Mouse (Mus musculus): ENCODE results near the gene Vps11.

DNA sequence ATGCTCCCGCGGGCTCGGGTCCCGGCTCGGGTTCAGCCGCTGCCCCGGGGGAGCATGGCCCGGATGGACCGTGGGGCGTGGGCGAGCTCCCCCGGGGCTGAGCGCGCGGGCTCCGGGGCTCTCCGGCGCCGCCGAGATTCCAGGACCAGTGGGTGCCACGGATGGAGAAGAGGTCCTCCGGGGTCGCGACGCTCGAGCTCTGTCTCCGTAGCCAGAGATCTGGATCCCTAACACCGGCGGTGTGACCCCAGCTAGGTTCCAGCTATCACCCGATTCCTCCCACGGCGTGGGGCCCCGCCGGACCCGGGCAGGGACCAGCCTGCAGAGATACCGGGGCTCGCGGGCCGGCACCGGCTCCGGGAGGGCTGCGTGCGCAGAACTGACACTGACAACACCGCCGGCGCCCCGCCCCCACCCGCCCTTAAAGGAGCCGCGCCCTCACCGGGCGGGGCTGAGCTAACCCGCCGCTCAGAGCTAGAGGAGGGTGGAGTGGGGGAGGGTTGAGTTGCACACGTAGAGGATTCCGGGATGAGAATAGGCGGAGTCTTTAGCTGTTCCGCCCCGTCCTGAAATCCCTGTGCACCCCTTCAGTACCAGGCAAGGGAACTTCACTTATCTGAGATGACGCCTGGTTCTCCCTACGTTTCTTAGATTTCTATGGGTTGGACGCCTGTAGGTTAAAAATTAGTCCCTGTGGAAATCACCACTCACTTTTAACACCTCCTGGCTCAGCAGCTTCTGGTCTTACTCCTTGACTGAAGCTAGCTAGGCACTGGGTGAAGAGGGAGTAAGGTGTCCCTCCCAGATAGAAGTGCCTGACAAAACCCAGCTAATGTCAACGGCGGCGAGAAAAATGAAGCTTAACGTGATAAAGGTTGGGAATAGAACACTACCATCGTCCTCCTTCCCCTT is 41.3 kb downstream of the Vps11 start, which contains the start of gene C2cd2l:
- no peak for TF ChIP-seq CTCF (IDR thresholded peaks at IDR 0.05; ENCODE audit: extremely low read depth, insufficient read length, insufficient replicate concordance, low read depth, low read length)
- peak; percentile 83; the same call in 1 of the 2 replicates for TF ChIP-seq POLR2A (IDR thresholded peaks at IDR 0.05; ENCODE audit: low read depth, low read length)

Measured in small intestine, adult 2 months (tissue).